Mouse (Mus musculus): Measurements from ENCODE around the gene Bet1l.

Bet1l gene

GRCm38 (mm10) chr7:140858746-140859145 is 1.4 kb upstream of the Bet1l start:
- DNase-seq (ENCODE audit: low spot score), result no peak

- peak; percentile 90 for DNase-seq (ENCODE audit: low spot score)
These were observed 410 bp downstream of the Bet1l start, which contains the start of gene Ric8a for GRCm38 (mm10) chr7:140856785-140857549. TSS of gene Ric8a (plus strand) at chr7:140856957.

DNA sequence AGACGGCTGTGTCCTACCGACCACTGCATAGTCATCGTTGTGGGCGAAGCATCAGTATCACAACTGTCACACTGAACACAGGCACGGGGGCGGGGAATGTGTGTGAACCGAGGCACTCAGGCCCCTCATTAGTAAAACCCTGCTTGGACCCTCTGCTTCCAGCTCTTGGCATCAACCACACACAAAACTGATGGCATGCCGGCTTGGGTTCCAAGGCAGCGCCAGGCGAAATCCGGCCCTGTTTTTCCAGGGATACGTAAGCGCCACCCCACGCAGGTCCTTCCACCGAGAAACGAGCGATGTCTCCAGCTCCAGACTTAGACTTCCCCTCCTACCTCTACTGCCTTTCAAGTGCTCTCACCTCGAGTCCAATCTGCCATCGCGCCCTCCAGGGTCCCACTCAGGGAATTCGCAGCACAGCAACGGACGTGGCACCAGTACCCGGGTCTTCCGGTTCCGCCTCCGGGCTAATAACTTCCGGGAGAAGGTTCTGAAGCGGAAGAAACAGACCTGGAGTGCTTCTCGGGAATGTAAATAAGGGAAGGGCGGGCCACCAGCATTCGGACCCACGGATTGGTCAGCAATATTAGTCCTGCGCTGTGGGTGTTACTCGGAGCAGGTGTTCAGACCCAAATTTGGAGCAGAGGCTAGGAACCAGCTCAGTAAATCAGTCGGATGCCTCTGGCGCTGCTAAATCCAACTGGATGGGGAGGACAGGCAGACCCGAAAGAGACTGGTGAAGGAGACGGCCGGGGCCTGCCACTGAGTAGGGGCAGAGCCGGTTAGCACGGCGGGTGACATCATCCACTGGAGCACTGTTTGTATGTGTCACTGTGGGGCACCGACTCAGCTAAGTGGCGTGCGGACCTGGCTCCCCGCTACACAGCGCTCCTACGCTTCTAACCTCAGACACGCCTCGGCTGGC is 1.3 kb downstream of the Bet1l start, which contains the start of gene Gm45785:
TSS of gene Gm45785 (minus strand) at position 472 of the 925 bp plus-strand sequence.
- DNase-seq (ENCODE audit: low spot score), result peak; percentile 80

- DNase-seq (ENCODE audit: low spot score), result no peak
These were observed 2.2 kb downstream of the Bet1l start for GRCm38 (mm10) chr7:140855181-140855580.

GRCm38 (mm10) chr7:140854483-140854882 is 2.9 kb downstream of the Bet1l start:
- no peak for DNase-seq (ENCODE audit: low spot score)

DNA sequence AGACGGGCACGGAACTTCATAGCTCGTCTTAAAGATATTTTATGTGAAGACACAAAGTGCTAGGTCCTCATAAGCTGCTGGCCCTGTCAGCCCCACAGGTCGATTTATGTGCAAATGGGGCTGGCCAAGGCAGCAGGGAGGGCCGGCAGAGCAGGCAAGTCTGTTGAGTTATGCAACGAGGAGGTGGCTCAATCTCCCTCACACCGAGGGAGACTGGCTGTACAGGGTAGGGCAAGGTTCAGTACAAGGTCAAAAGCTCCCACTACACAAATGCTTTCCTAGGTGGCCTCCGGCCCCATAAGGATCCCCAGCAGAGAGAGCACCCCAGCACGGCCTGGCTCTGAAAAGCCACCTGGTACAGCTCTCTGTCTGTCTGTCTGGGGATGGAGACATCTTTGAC is 4.0 kb downstream of the Bet1l start:
- no peak for DNase-seq (ENCODE audit: low spot score)

- no peak for DNase-seq (ENCODE audit: low spot score)
These were observed 5.5 kb downstream of the Bet1l start for GRCm38 (mm10) chr7:140851916-140852315.

DNA sequence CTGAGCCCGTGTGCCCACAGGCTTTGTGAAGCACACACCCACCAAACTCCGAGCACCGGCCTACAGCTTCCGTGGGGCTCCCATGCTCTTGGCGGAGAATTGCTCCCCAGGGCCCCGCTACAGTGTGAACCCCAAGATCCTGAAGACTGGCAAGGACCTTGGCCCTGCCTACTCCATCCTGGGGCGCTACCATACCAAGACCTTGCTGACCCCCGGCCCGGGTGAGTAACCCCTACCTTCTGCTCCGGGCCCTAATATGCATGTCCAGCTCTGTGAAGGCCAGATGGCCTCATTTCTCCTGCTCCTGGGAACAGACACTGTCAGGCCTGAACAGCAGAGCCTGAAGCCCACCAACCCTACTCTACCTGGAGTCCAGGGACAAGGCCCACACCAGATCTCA is 8.8 kb downstream of the Bet1l start:
- peak; percentile 2 for DNase-seq (ENCODE audit: low spot score)

DNA sequence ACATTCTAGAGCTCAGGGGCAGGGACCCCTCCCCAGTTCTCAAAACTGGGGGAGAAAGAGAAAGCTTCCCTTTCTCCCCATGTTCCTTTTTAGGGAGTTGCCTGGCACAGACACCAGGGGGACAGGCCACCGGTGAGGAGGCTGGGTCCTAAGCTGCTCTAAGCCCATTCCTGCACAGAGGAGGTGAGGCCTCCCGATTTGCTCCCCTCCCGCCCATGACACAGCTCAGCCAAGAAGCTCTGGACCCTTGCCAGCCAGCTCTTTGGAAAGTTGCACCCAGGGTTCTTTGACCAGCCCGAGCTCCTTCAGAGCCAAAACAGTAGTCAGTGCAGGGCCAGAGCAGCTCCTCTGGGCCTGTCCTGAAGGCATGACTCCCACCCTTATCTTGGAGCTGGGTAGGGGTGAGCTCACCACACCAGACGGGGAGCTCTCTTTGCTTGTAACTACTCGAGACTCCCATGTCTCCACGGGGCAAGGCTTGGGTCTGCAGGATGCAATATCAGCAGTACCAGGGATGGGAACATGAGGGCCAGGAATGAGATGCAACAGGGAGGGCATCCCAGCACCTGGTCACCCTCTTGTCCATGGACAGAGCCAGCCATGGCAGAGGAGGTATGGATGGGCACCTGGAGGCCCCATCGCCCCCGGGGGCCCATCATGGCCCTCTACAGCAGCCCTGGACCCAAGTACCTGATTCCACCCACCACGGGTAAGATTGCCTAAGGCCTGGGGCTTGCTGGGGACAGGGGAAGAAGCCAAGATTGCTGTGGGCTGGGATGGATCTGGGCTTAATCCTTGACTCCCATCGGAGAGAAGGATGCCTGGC is 9.4 kb downstream of the Bet1l start, which contains the start of gene Odf3:
TSS of gene Odf3 (plus strand) at position 51 of the 826 bp plus-strand sequence.
- peak; percentile 57 for DNase-seq (ENCODE audit: low spot score)

DNA sequence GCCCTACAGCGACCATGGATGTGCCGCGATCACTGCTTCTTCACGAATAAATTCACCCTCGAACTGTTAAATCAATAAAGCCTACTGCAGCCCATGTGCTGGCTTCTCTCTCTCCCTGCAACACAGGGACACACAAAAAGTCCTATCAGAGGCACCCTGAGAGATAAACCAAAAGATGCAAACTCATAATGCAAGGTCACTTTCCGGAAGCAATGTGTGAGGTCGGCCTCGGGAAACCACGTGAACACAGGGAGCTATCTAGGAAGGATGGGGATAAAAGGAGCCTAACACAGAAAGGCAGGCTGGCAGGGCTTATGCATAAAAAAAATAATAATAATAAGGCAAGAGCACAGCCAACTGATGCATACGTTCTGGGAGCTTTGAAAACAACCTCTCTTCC is 10.7 kb downstream of the Bet1l start:
- no peak for DNase-seq (ENCODE audit: low spot score)

DNA sequence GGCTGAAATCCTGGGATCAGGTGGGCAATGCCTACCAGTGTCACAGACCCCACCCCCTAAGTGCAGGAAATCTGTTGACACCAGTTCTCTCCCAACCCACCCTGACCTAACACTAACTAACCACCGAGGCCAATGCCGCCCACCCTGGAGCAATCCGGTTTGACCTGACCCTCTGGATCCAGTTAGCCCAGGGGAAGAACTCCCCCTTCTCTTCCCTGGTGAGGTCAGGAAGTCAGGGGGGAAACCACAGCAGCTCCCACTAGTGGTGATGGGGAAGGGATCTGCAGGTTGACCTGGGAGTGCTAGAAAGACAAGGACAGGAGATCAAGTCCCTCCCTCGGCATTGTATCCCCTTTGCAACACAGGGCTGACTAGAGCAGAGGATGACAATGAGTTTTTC is 11.7 kb downstream of the Bet1l start:
- DNase-seq (ENCODE audit: low spot score), result peak; percentile 3

DNA sequence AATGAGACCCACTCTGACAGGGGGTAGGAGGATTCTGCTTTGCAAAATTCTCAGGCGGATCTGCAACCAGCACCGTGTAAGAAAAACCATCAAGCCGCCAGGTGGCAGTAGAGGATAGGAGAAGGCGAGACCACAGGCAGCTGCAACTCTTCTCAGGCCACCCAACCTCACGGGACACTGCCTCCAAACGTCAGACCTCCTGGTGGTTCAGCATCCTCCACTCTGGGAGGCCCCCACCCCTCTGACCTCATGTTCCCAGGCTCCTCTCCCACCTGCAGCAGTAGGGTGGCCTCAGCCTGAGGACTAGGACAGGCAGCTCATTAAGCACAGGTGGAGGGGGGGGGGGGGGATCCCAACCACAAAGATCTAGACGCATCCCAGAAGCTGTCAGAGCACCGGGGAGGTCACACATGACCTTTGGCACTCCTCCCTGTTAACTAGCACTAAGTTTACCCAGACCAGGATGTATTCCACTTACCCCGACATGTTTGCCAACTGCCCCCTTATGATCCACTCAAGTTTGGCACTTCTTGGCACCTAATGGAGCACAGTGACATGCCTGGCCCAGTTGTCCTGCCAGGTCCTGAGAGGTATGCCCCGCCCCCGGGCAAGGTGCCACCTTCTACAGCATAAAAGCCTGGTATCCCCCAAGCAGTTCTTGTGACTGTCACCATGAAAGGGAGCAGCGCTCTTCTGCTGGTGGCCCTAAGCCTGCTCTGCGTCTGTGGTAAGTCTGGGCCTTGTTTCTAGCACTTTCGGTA is 12.3 kb downstream of the Bet1l start, which contains the start of gene Scgb1c1:
TSS of gene Scgb1c1 (plus strand) at position 643 of the 761 bp plus-strand sequence.
- DNase-seq (ENCODE audit: low spot score), result peak; percentile 85

DNA sequence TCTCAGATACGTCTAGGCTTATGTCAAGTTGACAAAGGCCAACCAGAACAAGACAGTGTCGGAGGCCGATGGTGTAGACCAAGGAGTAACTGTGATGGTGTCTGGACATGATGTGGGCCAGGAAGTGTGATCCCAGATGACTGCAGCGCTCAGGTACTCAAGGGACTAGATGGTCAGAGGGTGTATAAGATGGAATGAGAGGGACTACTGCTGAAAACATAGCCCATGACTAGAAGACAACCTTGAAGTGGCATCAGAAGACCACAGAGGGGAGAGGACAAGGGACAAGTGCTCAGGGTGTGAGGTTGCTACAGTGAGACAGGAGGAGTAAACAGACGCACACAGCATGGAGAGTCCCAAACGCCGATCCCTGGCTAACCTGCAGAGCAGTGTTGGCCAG is 13.6 kb downstream of the Bet1l start:
- DNase-seq (ENCODE audit: low spot score), result no peak

DNA sequence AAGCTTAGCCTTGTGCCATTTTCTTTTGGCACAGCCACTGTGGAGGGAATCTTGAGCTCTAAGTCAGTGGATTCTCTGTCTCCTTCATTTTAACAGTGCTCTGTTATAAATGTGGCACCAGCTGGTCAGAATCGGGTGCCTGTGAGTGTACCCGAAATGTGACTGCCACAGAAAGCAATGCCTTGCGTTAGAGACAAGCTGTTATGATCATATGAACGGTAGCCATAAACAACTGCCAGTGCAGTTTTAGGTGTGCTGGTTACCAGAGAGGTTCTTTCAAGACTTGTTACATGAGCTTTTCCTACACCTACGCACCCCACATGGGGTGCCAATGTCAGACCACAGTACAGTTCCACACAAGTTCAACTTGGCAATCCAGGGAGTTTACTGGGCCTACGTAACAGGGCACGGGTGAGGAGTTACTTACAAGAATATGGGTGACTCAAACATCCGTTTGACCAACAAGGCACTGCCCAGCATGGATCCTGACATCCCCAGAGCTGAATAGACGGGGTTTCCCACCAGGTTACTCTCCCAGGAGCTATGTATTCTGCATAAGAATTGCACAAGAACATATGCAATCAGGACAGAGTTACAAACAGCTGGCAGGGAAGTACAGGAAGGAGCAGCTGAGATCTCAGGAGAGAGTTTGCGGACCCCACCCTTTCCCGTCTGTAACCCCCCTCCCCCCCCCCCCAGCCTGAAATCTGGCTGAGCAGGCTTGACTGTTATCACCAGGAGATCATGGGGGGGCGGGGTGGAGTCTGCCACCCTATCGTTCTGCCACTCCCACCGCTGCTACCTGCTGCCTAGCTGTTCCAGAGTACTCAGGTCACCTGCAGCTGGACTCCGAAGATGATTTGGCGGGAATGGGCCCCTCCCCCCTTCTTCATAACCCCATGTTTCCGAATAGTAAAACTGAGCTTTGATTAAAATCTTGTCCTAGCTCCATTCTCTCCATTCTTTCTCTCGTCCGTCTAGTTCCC is 16.3 kb downstream of the Bet1l start:
- no peak for DNase-seq (ENCODE audit: low spot score)

- no peak for DNase-seq (ENCODE audit: low spot score)
These were observed 17.8 kb downstream of the Bet1l start for GRCm38 (mm10) chr7:140839556-140839955.

DNA sequence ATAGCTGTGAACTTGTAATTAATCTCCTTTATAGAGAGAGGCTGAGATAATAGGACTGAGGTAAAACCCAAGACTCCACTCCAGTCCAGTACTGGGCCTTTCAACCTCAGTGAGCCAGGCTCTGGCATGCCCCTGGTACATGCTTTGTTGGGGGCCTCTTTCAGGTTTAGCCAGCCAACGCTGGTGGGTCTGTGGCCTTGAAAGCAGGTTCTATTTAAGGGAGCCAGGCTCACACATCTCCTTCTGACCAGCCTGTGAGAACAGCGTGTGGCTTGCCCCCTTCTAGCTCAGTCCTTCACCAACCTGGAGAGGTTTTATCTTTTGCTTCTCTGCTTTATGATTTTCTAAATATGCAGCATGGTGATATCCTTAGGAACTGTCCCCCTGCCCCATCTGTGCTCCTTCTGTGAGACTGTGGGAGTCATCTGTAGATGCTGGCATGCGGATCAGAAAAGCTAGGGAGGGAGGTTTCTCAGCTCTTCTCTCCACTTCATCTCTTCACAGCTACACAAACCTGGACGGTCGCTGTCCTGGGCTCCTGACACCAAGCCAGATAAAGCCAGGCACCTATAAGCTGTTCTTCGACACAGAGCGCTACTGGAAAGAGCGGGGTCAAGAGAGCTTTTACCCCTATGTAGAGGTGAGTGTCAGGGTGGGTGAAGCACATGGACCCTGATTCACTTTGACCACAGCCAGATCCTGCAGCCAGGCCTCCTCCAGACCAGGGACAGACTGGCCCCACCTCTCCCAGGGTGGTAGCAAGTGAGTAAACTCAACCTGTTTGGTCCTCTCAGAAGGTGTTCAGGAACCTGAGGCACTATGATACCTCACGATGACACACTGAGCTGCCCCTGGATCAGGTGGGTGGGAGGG is 20.9 kb downstream of the Bet1l start:
- no peak for DNase-seq (ENCODE audit: low spot score)

DNA sequence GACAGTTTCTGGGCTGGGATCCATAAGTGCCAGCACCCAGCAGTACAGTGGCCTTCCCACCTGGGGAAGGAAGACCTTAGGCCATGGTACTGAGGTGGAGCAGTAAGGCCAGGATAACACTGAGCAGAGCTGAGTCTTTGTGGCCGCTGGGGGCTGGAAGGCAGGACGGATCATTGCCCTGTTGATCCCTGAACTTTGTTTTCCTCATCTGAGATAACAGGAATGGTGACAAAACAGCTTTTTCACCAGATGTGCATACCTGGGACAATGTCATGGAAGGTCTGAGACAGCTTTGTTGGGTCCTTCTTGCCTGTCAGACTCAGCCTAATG is 21.7 kb downstream of the Bet1l start:
- DNase-seq (ENCODE audit: low spot score), result no peak

GRCm38 (mm10) chr7:140834968-140835757 is 22.2 kb downstream of the Bet1l start, which contains the start of gene Urah:
TSS of gene Urah (plus strand) at chr7:140835018.
- DNase-seq (ENCODE audit: low spot score), result no peak

Data from ovary, postnatal 36 days (tissue).